Mouse (Mus musculus) erythroblast, embryonic 14.5 days (primary cell): ENCODE data around the gene Pla2r1.

Experiments
- GATA1 ChIP-seq: IDR thresholded peaks from 2 replicates; pipeline ENCODE4 v1.6.1; 2012; ENCODE audit warnings: low read length, inconsistent platforms, mixed read lengths
- TAL1 ChIP-seq: IDR thresholded peaks from 3 replicates; pipeline ENCODE4 v1.6.1; 2012; ENCODE audit warnings: low read length, inconsistent platforms, mixed read lengths

DNA sequence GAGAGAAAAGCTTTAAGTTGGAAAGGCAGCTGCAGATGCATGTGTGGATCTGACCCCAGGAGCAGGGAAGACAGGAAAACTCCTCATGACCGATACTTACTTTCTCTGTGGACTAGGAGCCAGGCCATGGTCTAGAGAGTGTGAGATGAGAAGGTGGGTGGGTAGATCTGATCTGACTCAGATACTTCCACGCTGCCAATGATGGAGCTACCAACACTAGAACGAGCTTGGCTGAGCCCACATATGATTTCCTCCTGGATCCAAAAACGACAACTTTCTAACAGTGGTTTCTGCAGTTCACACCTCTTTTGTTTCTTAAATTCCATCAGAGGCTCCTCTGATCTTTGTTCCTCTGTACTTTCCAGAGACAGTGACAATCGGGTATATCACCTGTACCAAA, 151.4 kb downstream of the Pla2r1 start:
- TF ChIP-seq GATA1, result no peak
- no peak for TF ChIP-seq TAL1
